Mouse (Mus musculus) kidney, postnatal 14 days (tissue): ENCODE measurements around the gene Adamtsl3.
A peak's percentile ranks its signal among the peaks of the same experiment; 100 is the strongest.

ENCODE experiments used
- DNase-seq: peaks from one replicate; pipeline ENCODE4 v3.0.0; 2022; ENCODE audit warnings: mixed read lengths

Gene Adamtsl3

GRCm38 (mm10) chr7:82335211-82336121 is at the start of gene Adamtsl3:
Gene Adamtsl3, plus strand, starts transcription at chr7:82335694.
- peak; percentile 39 for DNase-seq

- DNase-seq = no peak
Observed at GRCm38 (mm10) chr7:82287242-82287641, 48.3 kb upstream of the Adamtsl3 start.

GRCm38 (mm10) chr7:82293441-82293840 is 42.1 kb upstream of the Adamtsl3 start:
- DNase-seq = no peak

- no peak for DNase-seq
Observed at GRCm38 (mm10) chr7:82294083-82294482, 41.4 kb upstream of the Adamtsl3 start.

GRCm38 (mm10) chr7:82294611-82295010 is 40.9 kb upstream of the Adamtsl3 start:
- no peak for DNase-seq

- DNase-seq = no peak
Observed at GRCm38 (mm10) chr7:82308398-82308797, 27.1 kb upstream of the Adamtsl3 start.

GRCm38 (mm10) chr7:82318515-82318914 is 17.0 kb upstream of the Adamtsl3 start:
- DNase-seq = no peak

- DNase-seq = no peak
Observed at GRCm38 (mm10) chr7:82326616-82327015, 8.9 kb upstream of the Adamtsl3 start.

- DNase-seq = no peak
Observed at GRCm38 (mm10) chr7:82327201-82327600, 8.3 kb upstream of the Adamtsl3 start.

GRCm38 (mm10) chr7:82327881-82328280 is 7.6 kb upstream of the Adamtsl3 start:
- no peak for DNase-seq

- DNase-seq = no peak
Observed at GRCm38 (mm10) chr7:82329831-82330230, 5.7 kb upstream of the Adamtsl3 start.

GRCm38 (mm10) chr7:82330860-82331259 is 4.6 kb upstream of the Adamtsl3 start:
- no peak for DNase-seq

GRCm38 (mm10) chr7:82334000-82334399 is 1.5 kb upstream of the Adamtsl3 start:
- DNase-seq = no peak

GRCm38 (mm10) chr7:82336132-82336531 is 638 bp downstream of the Adamtsl3 start:
- peak; percentile 5 for DNase-seq

- DNase-seq = no peak
Observed at GRCm38 (mm10) chr7:82338121-82338520, 2.6 kb downstream of the Adamtsl3 start.

- DNase-seq = no peak
Observed at GRCm38 (mm10) chr7:82338532-82338931, 3.0 kb downstream of the Adamtsl3 start.

GRCm38 (mm10) chr7:82339214-82339613 is 3.7 kb downstream of the Adamtsl3 start:
- DNase-seq = no peak

- no peak for DNase-seq
Observed at GRCm38 (mm10) chr7:82341476-82341875, 6.0 kb downstream of the Adamtsl3 start.

- DNase-seq = no peak
Observed at GRCm38 (mm10) chr7:82346706-82347105, 11.2 kb downstream of the Adamtsl3 start.

- no peak for DNase-seq
Observed at GRCm38 (mm10) chr7:82349796-82350195, 14.3 kb downstream of the Adamtsl3 start.

GRCm38 (mm10) chr7:82350421-82350820 is 14.9 kb downstream of the Adamtsl3 start:
- DNase-seq = no peak

- DNase-seq = no peak
Observed at GRCm38 (mm10) chr7:82359146-82359545, 23.7 kb downstream of the Adamtsl3 start.

- DNase-seq = no peak
Observed at GRCm38 (mm10) chr7:82359674-82360073, 24.2 kb downstream of the Adamtsl3 start.

GRCm38 (mm10) chr7:82360186-82360585 is 24.7 kb downstream of the Adamtsl3 start:
- no peak for DNase-seq

GRCm38 (mm10) chr7:82361127-82361526 is 25.6 kb downstream of the Adamtsl3 start:
- no peak for DNase-seq
